Mouse (Mus musculus): ENCODE data around the gene Gm11032. TPM values are rescaled to one million over a fixed set of nuclear protein-coding genes. Genes with fewer than 3 reads are reported as not detected.

Gm11032 gene
- not detected for total RNA-seq (2023)

DNA sequence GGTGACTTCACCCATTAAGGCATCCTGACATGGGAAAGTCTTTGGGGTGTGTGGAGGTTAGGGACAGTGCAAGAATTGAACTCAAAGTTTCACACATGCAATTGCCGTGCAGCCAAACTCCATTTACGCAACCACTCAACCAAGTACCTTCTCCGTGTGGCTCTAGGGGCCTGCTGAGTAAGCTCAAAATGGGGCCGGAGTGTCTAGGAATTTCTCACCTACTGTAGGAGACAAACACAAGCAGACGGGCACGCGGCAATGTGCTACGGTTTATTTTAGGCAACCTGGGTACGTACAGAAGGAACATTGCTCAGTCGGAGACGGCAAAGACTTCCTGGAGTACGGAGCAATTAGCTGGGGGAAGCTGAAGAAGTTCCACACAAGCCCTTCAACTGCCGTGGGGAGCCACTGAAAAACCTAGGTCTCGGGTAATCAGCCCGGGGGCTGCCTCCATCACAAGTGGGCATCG is at the start of gene Gm11032:
Gene Gm11032, plus strand, starts transcription at position 51 of the 469 bp plus-strand sequence.

DNA sequence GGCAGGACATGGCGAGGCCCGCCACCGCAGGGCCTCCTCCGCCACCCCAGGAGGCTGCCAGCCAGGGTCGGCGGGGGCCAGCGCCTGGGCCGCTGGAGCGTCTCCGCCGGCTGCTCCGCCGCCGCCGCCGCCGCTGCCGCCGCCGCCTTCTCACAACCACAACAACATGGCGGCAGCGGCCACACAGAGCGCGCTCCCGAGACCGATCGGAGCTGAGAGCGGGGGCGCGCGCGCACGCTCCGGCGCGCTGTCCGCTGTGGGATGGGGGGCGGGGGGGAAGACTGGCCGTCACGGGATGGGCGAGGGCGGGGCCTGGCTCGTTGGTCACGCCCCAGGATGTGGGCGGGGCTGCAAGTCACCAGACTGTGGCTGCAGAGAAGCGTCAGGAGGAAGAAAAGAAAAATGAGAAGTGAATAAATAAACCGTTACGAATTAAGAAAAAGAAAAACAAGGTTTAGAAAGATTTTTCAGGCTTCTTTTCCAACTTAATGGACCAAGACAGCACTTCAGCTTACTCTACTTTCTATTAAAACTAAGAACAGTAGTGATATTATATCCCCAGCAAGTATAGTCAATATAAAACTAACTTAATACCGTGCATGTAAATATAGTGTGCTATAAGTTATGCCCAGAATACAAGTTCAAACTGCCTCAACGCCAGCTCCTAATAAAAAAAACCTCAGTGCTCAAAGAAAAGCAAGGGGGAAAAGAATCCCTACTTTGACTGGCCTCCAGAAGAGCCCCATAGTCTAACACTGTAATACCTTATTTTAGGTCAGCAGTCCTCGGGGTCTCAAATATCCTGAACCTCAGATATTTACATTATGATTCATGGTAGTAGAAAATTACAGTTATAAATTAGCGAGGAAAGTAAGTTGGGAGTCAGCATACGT is 25.0 kb upstream of the Gm11032 start, which contains the start of gene Mtmr3:
Gene Mtmr3, minus strand, starts transcription at position 256 of the 893 bp plus-strand sequence.

DNA sequence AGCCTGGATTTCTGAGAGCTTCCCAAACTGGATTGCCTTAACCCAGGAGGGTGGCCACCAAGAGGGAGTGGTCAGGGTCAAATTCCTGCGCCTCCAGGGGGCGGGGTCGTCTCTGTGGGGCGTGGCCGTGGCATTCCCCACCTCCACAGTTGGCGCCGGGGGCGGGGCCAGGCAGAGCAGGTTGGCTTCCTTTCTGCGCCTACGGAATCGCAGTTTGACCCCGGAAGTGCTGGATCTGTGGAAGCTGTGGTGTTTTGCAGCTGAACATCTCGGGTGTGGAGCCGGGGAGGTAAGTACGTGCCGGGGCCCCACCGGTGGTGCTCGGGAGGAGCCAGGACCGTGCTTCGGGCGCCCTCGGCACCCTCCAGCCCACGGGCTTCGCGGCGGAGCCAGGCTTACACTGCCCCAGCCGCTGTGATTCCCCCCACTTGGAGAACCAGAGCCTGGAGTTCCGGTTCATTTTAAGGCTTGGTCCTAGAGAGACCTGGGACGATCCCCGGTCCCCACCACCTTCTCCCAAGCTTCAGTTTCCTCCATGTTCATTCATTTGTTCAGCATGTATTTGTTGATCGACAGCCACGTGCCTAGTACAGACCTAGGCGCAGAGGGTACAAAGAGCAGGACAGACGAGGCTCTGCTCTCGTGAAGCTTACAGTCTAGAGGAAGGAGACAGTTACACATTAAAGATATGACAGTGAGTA is 17.8 kb downstream of the Gm11032 start, which contains the start of gene Ascc2:
Gene Ascc2, plus strand, starts transcription at position 214 of the 701 bp plus-strand sequence.

Other genes with a start within 250 kb of the Gm11032 start
- gene Hormad2, start 179.0 kb upstream of the Gm11032 start, total RNA-seq (2023): 1 to 10 TPM; 1.2 to 5.0 TPM
- gene Mtmr3, start 25.2 kb upstream of the Gm11032 start, total RNA-seq (2023): 100 to 1,000 TPM; 116 to 123 TPM
- gene Ascc2, start 17.7 kb downstream of the Gm11032 start, total RNA-seq (2023): 10 to 100 TPM; 20.7 to 22.8 TPM
- 100 to 1,000 TPM in 1 of 2 experiments, 10 to 100 TPM in 1; 91.6 to 112 TPM for gene Uqcr10, start 84.3 kb downstream of the Gm11032 start, total RNA-seq (2023)
- gene Zmat5, start 84.6 kb downstream of the Gm11032 start, total RNA-seq (2023): 10 to 100 TPM; 28.9 to 31.0 TPM
- gene Cabp7, start 126.7 kb downstream of the Gm11032 start, total RNA-seq (2023): not detected
- gene Nf2, start 229.5 kb downstream of the Gm11032 start, total RNA-seq (2023): 10 to 100 TPM; 48.8 to 48.9 TPM